Mouse (Mus musculus) cerebellum, postnatal 25 days (tissue): ENCODE measurements around the gene Ythdf2.
A peak's percentile ranks its signal among the peaks of the same experiment; 100 is the strongest.

Experiments
- DNase-seq, 2 experiments: peaks; one replicate each; pipeline ENCODE4 v3.0.0; 2021; ENCODE audit warnings: mixed read lengths in 2 of 2

Gene Ythdf2

DNA sequence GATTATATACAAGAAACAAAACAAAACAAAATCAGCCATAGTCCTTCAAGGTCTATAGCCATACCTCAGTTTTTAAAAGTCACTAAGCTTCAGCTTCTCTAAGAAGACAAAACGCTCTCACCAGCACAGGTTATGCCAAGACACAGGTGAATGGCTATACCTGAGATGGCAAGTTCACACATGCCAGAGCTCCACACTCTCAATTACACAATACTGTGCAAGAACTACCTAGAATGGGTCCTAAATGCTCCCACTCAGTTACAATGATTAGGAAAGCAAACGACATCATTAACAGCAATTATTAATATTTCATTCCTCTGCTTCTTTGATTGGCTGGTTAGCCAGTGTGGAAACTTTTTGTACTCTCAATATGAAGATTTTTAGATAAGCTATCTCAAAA, 2.8 kb downstream of the Ythdf2 start:
- DNase-seq, result no peak

DNA sequence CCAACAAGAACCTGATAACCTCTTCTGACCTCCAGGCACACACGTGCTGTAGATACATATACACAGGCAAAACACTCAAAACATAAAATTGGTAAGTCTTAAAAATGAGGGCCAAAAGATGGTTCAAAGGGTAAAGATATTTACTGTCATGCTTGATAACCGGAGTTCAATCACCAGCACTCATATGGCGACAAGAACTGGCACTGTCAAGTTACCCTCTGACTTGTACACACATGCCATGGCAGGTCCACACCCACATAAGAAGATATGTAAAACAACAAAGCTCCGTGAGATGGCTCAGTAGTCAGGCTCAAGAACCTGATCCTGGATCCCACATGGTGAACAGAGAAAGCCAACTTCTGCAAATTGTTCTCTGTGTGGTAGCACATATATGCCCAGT, 4.8 kb downstream of the Ythdf2 start:
- no peak for DNase-seq

DNA sequence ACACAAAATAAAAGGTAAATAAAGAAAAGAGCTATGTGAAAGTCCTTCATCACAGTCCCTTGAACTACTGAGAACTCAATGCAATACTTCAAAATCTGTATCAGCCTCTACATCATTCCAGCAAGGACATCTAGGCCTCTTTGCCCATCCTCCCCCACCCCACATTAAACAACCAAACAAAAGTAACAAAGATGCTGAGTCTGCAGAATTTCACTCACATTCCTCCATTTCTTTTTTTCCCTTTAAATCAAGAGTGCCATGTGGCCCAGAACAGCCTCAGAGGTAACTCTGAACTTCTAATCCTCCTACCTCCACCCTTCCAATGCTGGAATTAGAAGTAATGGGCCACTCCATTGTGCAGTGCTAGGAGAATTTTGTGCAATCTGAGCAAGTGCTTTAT, 13.3 kb downstream of the Ythdf2 start:
- no peak for DNase-seq

DNA sequence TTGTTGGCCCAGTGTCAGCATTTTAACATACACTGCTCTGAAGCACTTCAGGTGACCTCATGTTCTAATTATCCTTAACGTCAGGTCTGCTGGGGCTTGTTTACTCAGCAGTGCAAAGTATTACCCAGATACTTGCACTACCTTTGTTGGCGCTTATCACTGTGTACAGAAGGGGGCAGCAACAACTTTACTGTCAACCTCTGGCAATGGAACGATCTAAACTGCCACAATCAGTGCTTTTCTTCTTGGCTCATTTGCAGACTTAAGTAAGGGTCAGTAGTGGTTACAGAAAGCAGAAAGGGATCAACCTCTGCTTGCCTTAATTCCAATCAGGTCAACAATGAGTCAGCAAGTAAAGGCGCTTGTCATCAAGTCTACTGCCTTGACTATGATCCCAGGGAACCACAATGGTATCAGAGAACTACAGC, 13.8 kb downstream of the Ythdf2 start:
- no peak for DNase-seq

DNA sequence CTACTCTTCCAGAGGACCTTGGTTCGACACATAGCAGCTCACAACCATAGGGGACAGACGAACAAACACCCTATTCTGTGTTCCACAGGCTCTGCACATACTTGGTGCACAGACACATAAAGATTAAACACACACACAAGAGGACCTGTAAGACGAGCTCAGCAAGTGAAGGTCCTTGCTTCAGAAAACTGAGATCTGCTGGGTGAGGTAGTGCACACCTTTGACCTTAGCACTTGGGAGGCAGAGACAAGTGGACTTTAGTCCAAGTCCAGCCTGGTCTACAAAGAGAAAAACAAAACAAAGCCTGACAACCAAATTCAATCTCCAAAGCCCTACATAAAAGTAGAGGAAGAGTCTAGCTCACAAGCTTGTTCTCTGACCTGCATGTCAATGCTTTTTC, 17.1 kb downstream of the Ythdf2 start:
- no peak for DNase-seq

DNA sequence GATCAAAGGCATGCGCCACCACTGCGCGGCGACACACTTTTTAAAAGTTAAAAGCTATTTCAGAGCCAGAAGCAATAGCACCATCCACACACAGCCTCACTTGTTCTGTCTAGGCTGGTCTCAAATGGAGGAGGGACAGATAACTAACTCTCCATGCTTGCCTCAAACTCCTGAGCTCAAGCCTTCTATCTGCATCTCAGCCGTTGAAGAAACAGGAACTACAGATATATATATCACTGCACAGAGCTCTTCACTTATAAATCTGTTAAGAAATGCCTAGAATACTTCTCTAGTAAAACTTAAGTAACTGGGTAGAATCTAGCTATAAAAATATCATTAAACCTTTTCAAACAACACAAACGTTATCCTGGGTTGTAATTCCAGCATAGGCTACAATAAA, 17.7 kb downstream of the Ythdf2 start:
- DNase-seq, result no peak

DNA sequence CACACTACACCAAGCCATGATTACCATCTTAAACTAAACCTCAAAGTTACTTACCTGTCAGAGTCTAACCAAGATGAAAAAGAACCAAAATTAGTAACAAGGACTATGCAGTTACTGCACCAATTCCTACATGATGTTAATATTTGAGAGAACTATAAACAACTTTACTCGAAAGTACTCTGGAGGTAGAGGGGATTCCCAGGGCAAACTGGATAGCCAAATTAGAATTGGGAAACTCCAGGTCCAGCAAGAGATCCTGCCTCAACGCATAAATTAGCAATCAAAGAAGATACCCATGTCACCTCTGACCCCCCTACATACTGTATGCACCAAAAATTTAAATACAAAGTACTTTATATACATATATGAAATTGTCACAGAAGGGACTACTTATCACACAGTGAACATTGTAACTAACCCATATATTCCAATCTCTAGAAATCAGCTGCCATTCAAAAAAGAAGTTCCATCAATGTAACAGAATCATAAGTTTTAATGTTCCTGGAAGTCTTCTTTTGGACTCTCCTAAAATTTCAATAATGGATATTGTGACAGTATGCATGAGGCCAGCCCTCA, 24.2 kb downstream of the Ythdf2 start:
- DNase-seq, result no peak

DNA sequence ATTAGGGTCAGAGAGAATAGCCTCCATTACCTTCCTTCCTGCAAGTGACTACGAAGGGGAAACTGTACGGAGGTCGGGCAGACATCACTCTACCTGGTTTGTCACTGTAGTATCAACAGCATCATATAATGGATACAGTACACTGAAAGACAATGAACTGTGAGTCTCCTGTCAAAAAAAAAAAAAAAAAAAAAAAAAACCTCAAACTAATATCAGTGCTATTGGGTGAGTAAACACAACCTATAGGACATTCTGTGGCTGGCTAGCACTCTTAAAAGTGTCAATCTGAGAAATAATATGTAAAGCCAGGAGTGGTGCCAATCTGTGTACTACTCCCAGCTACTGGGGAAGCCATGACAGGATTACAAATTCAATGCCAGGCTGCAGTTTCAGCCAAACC, 28.9 kb downstream of the Ythdf2 start:
- no peak for DNase-seq

DNA sequence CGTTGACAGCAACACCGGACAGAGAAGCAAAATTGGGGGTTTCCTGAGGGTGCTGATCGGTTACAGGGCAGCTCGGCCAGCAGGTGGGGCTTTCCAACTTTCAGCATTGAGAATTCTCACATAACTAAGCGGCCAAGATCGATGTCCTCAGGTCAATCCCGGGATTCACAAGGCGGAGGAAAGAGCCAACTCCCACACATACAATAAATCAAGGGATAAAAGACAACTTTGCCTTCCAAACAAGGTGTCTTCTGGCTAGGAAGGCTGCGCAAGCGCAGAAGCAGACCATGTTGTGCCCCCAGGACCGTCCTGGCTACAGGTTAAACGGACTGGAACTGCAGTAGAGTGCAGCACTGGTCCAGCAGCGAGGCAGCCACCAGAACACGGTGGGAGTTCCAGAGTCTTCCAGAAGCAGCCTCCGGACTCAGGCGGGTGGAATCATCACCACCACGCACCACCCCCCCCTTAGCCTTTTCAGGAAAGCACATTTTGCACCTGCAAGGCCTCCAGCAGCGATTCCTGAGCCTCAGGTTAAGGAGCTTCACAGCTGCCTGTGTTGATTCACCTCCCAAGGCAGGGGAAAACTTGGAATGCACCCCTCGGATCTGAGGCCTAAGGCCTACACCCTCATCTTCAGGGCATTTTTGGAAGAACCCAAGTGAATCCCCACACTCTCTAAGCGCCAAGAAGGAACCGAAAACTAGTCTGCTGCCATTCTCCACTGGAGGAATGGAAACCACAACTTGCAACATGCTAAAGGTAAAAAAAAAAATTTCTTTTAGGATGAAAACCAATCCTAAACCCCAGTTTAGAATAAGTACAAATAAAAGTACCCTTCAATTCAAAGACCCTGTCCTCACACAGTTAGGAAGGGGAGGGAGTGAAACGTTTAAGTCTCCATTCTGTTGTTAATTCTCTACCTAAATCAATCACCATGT, 30.1 kb downstream of the Ythdf2 start:
- DNase-seq, result no peak

DNA sequence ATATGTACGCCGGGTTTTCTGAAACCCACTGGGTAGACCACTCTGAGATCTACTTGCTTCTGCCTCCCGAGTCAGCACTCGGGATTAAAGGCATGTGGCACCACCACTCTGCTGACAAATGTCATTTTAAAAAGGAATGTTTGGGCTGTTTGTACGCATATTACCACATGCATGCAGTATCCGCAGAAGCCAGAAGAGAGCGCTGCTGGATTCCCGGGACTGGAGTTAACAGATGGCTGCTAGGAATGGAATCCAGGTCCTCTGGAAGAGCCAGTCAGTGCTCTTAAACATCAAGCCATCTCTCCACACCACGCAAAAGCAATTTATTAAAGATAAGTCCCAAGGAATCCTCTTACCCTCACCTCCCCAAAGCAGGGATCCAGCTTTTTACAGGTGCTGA, 31.4 kb downstream of the Ythdf2 start:
- DNase-seq, result peak; percentile 48 to 65

DNA sequence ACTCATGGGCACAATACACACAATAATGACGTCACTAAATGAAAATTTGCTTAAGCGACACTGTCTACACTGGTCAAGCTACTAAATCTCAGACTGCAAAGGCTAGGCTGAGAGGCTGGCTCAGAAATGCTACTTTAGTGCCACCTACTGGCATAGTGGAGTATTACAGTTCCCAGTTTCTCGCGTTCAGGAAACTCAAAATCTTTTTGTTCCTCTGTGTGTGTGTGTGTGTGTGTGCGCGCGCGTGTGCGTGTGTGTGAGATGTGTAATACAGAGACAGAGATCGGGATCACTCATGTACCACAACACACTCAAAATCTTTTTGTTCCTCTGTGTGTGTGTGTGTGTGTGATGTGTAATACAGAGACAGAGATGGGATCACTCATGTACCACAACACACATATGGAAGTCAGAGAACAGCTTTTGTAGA, 33.5 kb downstream of the Ythdf2 start:
- DNase-seq, result peak; percentile 50 to 74

DNA sequence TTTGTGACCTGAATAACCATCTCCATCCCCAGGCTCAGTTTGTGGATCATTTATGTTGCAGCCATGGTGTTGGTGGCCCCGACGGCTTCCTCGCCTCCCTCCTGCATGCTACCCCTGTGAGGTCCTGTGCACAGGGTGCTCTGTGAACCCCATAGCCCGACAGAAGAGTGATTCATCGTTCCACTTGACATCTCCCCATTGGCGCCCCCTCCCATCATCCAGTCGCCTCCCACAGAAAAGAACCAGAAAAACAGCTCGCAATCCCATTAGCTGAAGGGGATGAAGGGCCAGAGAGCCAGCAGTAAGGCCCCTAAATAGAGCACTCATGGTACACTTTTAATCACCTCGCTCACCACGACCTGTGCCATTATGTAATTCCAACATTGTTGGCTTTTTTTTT, 35.6 kb downstream of the Ythdf2 start:
- DNase-seq, result no peak

DNA sequence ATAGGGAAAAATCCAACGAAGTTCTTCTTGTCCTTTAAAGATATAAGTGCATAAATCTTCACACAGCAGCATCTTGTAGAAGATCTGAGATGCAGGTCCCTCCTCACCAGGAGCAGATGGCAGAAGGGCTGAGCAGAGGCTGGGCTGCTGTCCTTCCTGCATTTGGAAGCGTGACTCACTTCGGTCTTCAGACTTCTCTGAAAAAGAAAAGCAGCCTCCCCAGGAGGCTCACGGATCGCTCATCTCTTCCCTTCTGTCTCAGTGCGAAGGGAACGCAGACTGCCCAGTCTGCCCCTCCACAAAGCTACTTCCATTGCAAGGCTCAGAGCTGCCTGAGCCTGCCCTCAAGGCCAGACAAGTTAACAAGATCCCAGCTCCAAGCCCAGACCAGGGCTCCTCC, 41.2 kb downstream of the Ythdf2 start:
- no peak for DNase-seq

DNA sequence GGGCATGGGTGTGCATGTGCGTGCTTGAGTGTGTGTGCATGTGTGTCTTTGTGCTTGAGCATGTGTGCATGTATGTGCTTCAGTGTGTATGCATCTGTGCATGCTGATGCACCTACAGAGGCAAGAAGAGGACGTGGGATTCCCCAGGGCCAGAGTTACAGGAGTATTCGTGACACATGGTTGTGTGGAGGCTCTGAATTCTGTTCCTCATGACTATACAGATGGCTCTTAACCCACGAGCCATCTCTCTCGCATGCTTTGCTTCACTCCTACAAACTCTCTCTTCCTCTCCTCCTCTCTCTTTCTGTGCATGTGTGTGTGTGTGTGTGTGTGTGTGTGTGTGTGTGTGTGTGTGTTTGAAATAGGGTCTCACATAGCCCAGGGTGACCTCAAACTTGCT, 42.3 kb downstream of the Ythdf2 start:
- DNase-seq, result no peak

DNA sequence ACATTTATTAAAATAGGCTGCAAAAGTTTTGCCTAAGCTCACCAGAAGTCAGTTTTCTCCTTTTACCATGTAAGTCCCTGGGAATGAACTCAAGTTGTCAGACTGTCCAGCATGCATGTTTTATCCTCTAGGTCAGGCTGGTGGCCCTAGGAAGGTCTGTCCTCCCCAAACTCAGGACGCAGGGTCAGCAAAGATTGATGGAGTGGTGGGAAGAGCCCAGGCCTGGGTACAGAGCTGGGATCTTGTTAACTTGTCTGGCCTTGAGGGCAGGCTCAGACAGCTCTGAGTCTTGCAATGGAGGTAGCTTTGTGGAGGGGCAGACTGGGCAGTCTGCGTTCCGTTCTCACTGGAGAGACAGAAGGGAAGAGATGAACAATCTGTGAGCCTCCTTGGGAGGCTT, 42.8 kb downstream of the Ythdf2 start:
- no peak for DNase-seq

DNA sequence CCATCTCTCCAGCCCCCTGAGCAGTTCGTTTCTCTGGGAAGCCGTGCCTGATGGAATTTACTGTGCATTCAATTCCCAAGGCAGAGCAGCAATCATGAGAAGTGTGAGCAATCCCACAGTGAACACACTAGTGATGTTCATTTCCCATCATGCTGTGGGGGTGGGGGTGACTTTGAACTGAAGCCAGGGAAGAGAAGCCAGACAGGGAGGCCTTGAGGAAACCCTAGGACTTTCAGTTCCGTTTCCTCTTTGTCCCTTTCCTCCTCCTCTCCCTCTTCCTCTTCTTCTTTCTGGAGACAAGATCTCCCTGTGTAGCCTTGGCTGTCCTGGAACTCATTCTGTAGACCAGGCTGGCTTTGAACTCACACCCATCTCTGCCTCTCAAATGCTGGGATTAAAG, 44.7 kb downstream of the Ythdf2 start:
- no peak for DNase-seq

DNA sequence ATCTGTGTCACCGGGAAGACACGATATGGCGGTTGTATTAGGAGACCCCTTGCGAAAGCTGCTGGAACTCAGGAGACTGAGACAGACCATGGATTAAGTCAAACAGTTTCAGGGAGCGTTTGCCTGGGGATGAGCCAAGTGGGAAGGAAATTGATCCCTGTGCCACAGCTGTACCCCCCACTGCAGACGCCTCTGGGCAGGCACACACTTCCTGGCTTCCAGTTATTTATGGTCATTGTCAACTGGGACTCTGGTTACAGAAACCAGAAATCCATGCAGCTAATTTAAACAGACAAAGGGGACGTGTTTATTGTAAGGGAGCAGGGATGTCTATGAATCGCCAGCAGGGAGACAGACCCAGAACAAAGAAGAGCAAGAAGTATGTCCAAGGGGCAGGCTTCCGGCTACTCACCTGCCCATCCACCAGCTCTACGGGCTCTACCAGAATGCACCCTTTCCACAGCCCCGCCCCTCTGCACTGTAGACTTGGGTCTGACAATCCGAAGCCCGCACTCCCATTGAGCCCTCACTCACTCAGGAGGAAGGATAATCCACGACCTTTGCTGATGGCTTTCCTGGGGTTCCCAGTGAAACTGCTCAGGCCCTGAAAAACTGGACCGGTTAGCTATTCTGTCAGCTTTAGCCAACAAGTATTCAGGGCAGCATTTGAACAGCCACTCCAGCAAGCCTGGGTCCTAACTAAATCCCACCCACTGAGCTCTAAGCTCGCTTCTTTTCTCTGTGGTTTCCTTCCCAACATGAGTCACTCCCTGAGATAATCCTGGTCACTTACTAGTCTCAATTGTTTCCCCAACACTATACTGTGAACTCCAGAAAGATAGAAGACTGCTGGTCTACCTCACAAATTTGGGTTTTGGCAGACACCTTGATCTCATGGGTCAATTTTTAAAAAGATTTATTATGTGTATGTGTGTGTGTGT, 45.5 kb downstream of the Ythdf2 start:
- DNase-seq, result no peak

DNA sequence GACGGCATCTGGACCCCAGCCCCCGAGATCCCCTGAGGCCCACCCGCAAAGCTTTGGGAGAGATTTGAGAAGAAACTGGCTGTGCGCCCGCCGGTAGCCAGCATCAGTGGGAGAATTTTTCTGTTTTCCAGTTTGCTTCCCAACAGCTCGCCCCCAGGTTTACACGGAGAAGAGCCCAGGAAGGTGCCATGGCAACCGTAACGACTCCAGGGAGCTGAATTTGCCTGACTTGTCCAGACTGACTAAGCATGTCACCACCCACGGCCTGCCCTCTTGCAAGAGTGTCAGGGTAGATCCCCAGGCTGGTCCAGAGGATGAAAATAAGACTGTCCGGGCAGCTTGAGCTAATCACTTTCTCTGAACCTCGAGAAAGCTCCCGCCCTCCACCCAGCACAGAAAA, 46.4 kb downstream of the Ythdf2 start:
- DNase-seq, result no peak

DNA sequence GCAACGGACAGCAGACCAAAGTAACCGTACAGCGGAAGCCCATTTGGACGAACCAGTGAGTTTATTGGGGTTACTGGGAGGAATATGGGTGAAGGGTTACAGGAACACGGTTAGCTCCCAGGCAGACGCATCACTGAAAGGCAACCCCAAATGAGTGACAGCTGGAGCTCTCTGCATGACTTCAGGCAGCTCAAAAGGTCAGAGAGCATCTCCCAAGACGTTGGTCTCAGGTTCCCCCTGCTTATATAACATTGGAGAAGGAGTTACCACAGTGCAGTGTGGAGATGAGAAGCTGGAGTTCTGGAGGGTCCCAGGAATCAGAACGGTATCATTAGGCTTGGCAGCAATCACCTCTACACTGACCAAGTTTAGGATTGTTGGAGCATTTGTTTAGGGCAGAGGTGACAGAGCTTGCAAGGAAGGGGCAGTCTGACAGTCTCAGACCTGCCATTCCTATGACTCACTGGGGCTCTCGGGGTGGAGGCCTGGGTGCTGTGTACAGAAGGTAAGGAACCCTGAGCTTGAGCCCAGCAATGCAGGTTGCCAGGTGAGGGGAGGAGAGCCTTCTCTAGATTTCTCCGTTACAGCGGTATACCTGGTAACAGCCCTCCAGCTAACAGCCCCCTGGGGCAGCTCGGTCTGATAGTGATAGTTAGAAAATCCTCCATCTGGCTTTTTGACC, 55.0 kb downstream of the Ythdf2 start:
- DNase-seq, result no peak

DNA sequence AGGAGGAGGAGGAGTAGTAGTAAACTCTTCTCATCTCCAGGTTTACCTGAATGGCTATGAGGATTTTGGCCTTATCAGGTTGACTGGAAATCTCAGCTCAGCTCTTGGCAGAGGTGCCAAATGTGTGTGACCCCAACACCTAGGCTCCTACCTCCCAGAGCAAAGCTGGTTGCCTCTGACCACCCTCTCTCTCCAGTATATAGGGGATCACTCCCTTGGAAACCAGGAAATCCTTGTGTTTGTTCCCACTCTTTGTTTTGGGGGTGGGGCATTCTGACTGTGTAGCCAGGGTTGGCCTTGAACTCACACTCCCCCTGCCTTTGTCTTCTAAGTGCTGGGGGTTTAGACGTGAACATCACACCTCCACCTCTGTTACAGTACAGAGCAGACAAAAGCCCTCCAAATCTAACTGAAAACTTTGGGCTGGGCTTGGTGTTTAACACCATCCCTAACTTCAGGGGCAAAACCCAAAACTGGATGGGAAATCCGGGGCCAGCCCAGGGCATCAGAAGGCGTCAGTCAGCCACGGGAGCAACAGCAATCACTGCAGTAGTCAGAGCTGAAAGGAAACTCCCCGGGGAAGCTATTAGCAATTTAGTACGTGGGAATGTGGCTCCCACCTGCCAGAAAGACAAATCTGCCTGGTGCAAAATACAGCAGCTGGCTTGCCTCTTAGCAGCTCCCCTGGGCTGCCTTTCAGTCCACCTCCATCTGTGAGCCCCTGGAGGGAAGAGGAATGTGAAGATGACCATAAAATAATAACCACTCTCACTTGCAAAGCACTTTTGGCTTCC, 57.0 kb downstream of the Ythdf2 start:
- no peak for DNase-seq

DNA sequence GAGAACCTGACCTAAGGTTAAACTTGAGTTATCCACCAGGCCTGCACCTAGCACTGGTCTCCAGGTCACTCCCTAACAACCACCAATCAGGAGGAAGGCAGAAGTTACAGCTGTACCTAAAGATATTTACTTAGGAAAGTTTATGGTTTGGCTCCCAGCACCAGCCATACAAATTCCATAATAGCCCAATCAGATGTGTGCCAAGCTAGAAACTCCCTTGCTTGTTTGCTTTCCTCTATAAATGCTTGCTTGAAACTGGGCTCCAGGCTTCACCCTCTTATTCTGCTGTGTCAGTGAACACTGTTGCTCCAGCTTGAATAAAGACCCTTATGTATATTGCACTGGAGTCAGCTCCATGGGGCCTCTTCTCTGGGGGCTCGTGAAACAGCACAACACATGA, 60.4 kb downstream of the Ythdf2 start:
- DNase-seq, result no peak

DNA sequence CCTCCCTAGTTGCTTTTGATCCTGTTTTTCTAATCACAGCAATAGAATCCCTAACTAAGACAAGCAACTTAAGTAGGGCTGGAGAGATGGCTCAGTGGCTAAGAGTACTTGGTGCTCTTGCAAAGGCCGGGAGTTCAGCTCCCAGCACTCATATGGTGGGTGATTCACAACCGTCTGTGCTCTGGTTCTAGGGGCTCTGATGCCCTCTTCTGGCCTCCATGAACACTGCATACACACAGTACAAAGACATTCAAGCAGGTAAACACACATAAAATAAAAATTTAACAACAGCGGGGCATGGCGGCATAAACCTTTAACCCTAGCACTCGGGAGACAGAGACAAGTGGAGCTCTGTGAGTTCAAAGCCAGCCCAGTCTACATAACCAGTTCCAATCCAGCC, 65.9 kb downstream of the Ythdf2 start:
- DNase-seq, result no peak
